Comparison of ENCODE assay signal across 27 mouse cellular contexts in genomic region chr8:84911854-84912253, GRCm38 (mm10). TPM values are rescaled to one million over a fixed set of nuclear protein-coding genes. Genes with fewer than 3 reads are reported as not detected.
DNase-seq lines count a peak whose midpoint lies in the region; ATAC-seq and TF ChIP-seq lines count a peak whose summit lies in the region.
"Had no signal": no experiment of that assay in that cellular context is flagged by ENCODE, and none has a peak within 500 bp of the region (broad histone marks: within the 10 kb centered on the region; RNA-seq: fewer than 3 reads in every experiment).

No protein-coding gene starts in this region.

- TF ChIP-seq POLR2A in ES-Bruce4 (IDR thresholded peaks at IDR 0.05; ENCODE audit: insufficient read depth, low read length): no peak

- intact Hi-C loops in gastrocnemius, adult 2 months (cut with DNase I): no loop called here

- no peak for DNase-seq in gastrocnemius, adult 2 months
- DNase-seq in thymus, postnatal 4 days: no peak
- DNase-seq: cerebellum, adult 18-20 months; gastrocnemius, postnatal 36 days; heart, adult 2 months; heart, postnatal 10 days; kidney, adult 18-20 months; layer of hippocampus, adult 9-11 months; lung, embryonic 14.5 days; lung, postnatal 36 days; right cerebral cortex, postnatal 14 days; thymus, postnatal 14 days had no signal

- no peaks in the 10 kb centered on the region for H3K36me3 ChIP-seq in heart, embryonic 13.5 days
- no peaks in the 10 kb centered on the region for H3K36me3 ChIP-seq in heart, embryonic 11.5 days (ENCODE audit: control insufficient read depth, insufficient read depth, low read length)
- H3K36me3 ChIP-seq in E14TG2a.4 (ENCODE audit: insufficient read depth, low read length) (peaks cover 50% of the 10 kb centered on the region), ES-Bruce4 (ENCODE audit: control insufficient read depth, insufficient read depth, low read length, poor library complexity, severe bottlenecking) (peaks cover 12% of the 10 kb centered on the region)
- H3K36me3 ChIP-seq in limb, embryonic 12.5 days: peaks cover 4% of the 10 kb centered on the region; the same call in 1 of the 2 replicates

- H3K4me1 ChIP-seq in heart, embryonic 13.5 days: peaks cover 18% of the 10 kb centered on the region
- peaks cover 9% of the 10 kb centered on the region for H3K4me1 ChIP-seq in heart, embryonic 11.5 days (ENCODE audit: control insufficient read depth, insufficient read depth, low read length)
- peaks cover 75% of the 10 kb centered on the region for H3K4me1 ChIP-seq in E14TG2a.4 (replicated peaks; ENCODE audit: low read depth, low read length)
- H3K4me1 ChIP-seq in ES-Bruce4 (ENCODE audit: control insufficient read depth, insufficient read depth, low read length): peaks cover 4% of the 10 kb centered on the region
- H3K4me1 ChIP-seq in limb, embryonic 12.5 days (replicated peaks): peaks cover 24% of the 10 kb centered on the region

- no peak overlapping the region for H3K27ac ChIP-seq in heart, embryonic 13.5 days (replicated peaks)
- H3K27ac ChIP-seq in heart, embryonic 11.5 days (ENCODE audit: low read depth, low read length): no peak overlapping the region
- H3K27ac ChIP-seq in ES-Bruce4 (ENCODE audit: insufficient read depth, low read length): no peak overlapping the region
- H3K27ac ChIP-seq in limb, embryonic 12.5 days: no peak overlapping the region
- no peak overlapping the region for H3K27ac ChIP-seq in gastrocnemius, adult 2 months
- H3K27ac ChIP-seq: forebrain, embryonic 12.5 days; heart, adult 2 months; hindbrain, embryonic 12.5 days; limb, embryonic 15.5 days; midbrain, embryonic 13.5 days had no signal

- peaks cover 5% of the 10 kb centered on the region; the same call in 1 of the 2 replicates for H3K9me3 ChIP-seq in heart, embryonic 13.5 days
- H3K9me3 ChIP-seq in heart, embryonic 11.5 days (replicated peaks; ENCODE audit: control insufficient read depth, low read length): no peaks in the 10 kb centered on the region
- no peaks in the 10 kb centered on the region for H3K9me3 ChIP-seq in E14TG2a.4 (ENCODE audit: low read length)
- H3K9me3 ChIP-seq in ES-Bruce4 (replicated peaks; ENCODE audit: control insufficient read depth, insufficient read depth, low read length, poor library complexity, severe bottlenecking): peaks cover 8% of the 10 kb centered on the region; the same call in 1 of the 2 replicates
- H3K9me3 ChIP-seq in limb, embryonic 12.5 days: peaks cover 8% of the 10 kb centered on the region
- H3K9me3 ChIP-seq: forebrain, embryonic 12.5 days; hindbrain, embryonic 12.5 days; limb, embryonic 15.5 days; megakaryocyte, embryonic 14.5 days; midbrain, embryonic 13.5 days had no signal

- 0 out of 2 replicates have a peak overlapping the region, but pooled peaks have one; percentile 94 for H3K4me2 ChIP-seq in heart, embryonic 13.5 days
- H3K4me2 ChIP-seq in heart, embryonic 11.5 days: no peak overlapping the region
- H3K4me2 ChIP-seq in limb, embryonic 12.5 days: 0 out of 2 replicates have a peak overlapping the region, but pooled peaks have one; percentile 91

- no peak overlapping the region for H3K4me3 ChIP-seq in heart, embryonic 13.5 days
- H3K4me3 ChIP-seq in heart, embryonic 11.5 days (ENCODE audit: low read depth, low read length): no peak overlapping the region
- peak overlapping the region; percentile 85 for H3K4me3 ChIP-seq in E14TG2a.4 (replicated peaks; ENCODE audit: low read length)
- peak overlapping the region; percentile 83; the same call in 1 of the 2 replicates for H3K4me3 ChIP-seq in ES-Bruce4 (ENCODE audit: low read depth, low read length)
- peak overlapping the region; percentile 47; the same call in 1 of the 2 replicates for H3K4me3 ChIP-seq in limb, embryonic 12.5 days (replicated peaks)
- H3K4me3 ChIP-seq in gastrocnemius, adult 2 months: no peak overlapping the region
- H3K4me3 ChIP-seq: heart, adult 2 months; megakaryocyte, embryonic 14.5 days; midbrain, embryonic 13.5 days had no signal

- no peak for TF ChIP-seq EP300 in ES-Bruce4 (IDR thresholded peaks at IDR 0.05; ENCODE audit: insufficient read depth, low read depth, low read length)

- TF ChIP-seq CTCF in E14TG2a.4 (conservative IDR thresholded peaks at IDR 0.05; ENCODE audit: low read length) (no peak), ES-Bruce4 (IDR thresholded peaks at IDR 0.05; ENCODE audit: low read depth, low read length) (no peak)
- no peak for TF ChIP-seq CTCF in gastrocnemius, adult 2 months (IDR thresholded peaks at IDR 0.05)

- 79% methylated on average over 9 of the region's 9 CpGs for WGBS in heart, embryonic 13.5 days
- 78% methylated on average over 9 of the region's 9 CpGs for WGBS in heart, embryonic 11.5 days (ENCODE audit: insufficient replicate concordance)
- WGBS in limb, embryonic 12.5 days: 80% methylated on average over 9 of the region's 9 CpGs

- ATAC-seq in heart, embryonic 13.5 days (ENCODE audit: extremely low read depth, insufficient number of reproducible peaks, low FRiP score, low TSS enrichment): no peak
- ATAC-seq in heart, embryonic 11.5 days (replicated peaks; ENCODE audit: insufficient number of reproducible peaks, low FRiP score, low TSS enrichment): no peak
- ATAC-seq in limb, embryonic 12.5 days (ENCODE audit: insufficient number of reproducible peaks, insufficient read depth, low FRiP score, low TSS enrichment, low read depth): no peak
- ATAC-seq: midbrain, embryonic 13.5 days; Patski had no signal

- peaks cover 81% of the 10 kb centered on the region for H3K27me3 ChIP-seq in heart, embryonic 13.5 days (replicated peaks)
- H3K27me3 ChIP-seq in heart, embryonic 11.5 days (ENCODE audit: control insufficient read depth, insufficient read depth, low read length): peaks cover 70% of the 10 kb centered on the region
- H3K27me3 ChIP-seq in E14TG2a.4 (ENCODE audit: insufficient read depth, low read length): peaks cover 23% of the 10 kb centered on the region
- no peaks in the 10 kb centered on the region for H3K27me3 ChIP-seq in ES-Bruce4 (ENCODE audit: control insufficient read depth, insufficient read depth, low read length, poor library complexity, severe bottlenecking)
- H3K27me3 ChIP-seq in limb, embryonic 12.5 days: peaks cover 75% of the 10 kb centered on the region

- H3K9ac ChIP-seq in heart, embryonic 13.5 days: no peak overlapping the region
- no peak overlapping the region for H3K9ac ChIP-seq in heart, embryonic 11.5 days (ENCODE audit: low read depth, low read length)
- peak overlapping the region; percentile 89 for H3K9ac ChIP-seq in ES-Bruce4 (ENCODE audit: low read depth, poor library complexity, severe bottlenecking)
- H3K9ac ChIP-seq in limb, embryonic 12.5 days (replicated peaks): no peak overlapping the region
- H3K9ac ChIP-seq: hindbrain, embryonic 12.5 days; limb, embryonic 15.5 days had no signal

RNA-seq across cellular contexts. Expression of gene Dnase2a, which starts 3.5 kb away (rescaled TPM):
- 5.3 and 5.9 TPM in 2 replicates for polyA plus RNA-seq in heart, embryonic 13.5 days (2015; fragmentation: Nextera tagmentation; extraction: Ambion mirVana)
- 4.3 and 5.4 TPM in 2 replicates for polyA plus RNA-seq in heart, embryonic 11.5 days (2014; fragmentation: Nextera tagmentation; extraction: Ambion mirVana)
- polyA plus RNA-seq in ES-Bruce4 (2011; ENCODE audit: insufficient read depth, insufficient read length, low read depth, missing spikeins): 27.5 and 30.9 TPM in 2 replicates
- 12.8 and 14.0 TPM in 2 replicates for polyA plus RNA-seq in limb, embryonic 12.5 days (2016; fragmentation: Nextera tagmentation; extraction: Ambion mirVana)
- total RNA-seq in gastrocnemius, adult 2 months (2021): 1 to 10 TPM; 4.0 to 8.4 TPM

RNA-seq across cellular contexts. Expression of gene Klf1, which starts 10.1 kb away (rescaled TPM):
- polyA plus RNA-seq in heart, embryonic 13.5 days (2015; fragmentation: Nextera tagmentation; extraction: Ambion mirVana): 4.9 and 15.6 TPM in 2 replicates
- 48.7 and 65.0 TPM in 2 replicates for polyA plus RNA-seq in heart, embryonic 11.5 days (2014; fragmentation: Nextera tagmentation; extraction: Ambion mirVana)
- not detected in 2 replicates for polyA plus RNA-seq in ES-Bruce4 (2011; ENCODE audit: insufficient read depth, insufficient read length, low read depth, missing spikeins)
- 4.3 and 5.1 TPM in 2 replicates for polyA plus RNA-seq in limb, embryonic 12.5 days (2016; fragmentation: Nextera tagmentation; extraction: Ambion mirVana)
- total RNA-seq in gastrocnemius, adult 2 months (2021): not detected
- total RNA-seq: adrenal gland, adult 18-20 months; gastrocnemius, postnatal 36 days; left cerebral cortex, postnatal 25 days had no signal

RNA-seq across cellular contexts. Expression of gene Gcdh, which starts 18.1 kb away (rescaled TPM):
- polyA plus RNA-seq in heart, embryonic 13.5 days (2015; fragmentation: Nextera tagmentation; extraction: Ambion mirVana): 31.0 and 37.5 TPM in 2 replicates
- 36.2 and 40.4 TPM in 2 replicates for polyA plus RNA-seq in heart, embryonic 11.5 days (2014; fragmentation: Nextera tagmentation; extraction: Ambion mirVana)
- polyA plus RNA-seq in ES-Bruce4 (2011; ENCODE audit: insufficient read depth, insufficient read length, low read depth, missing spikeins): 72.5 and 78.5 TPM in 2 replicates
- polyA plus RNA-seq in limb, embryonic 12.5 days (2016; fragmentation: Nextera tagmentation; extraction: Ambion mirVana): 42.8 and 44.9 TPM in 2 replicates
- 10 to 100 TPM; 33.9 to 51.1 TPM for total RNA-seq in gastrocnemius, adult 2 months (2021)

RNA-seq across cellular contexts. Expression of gene Mast1, which starts 25.3 kb away (rescaled TPM):
- 0.11 and 0.19 TPM in 2 replicates for polyA plus RNA-seq in heart, embryonic 13.5 days (2015; fragmentation: Nextera tagmentation; extraction: Ambion mirVana)
- 0.27 TPM in 1 of 2 replicates, not detected in the other for polyA plus RNA-seq in heart, embryonic 11.5 days (2014; fragmentation: Nextera tagmentation; extraction: Ambion mirVana)
- polyA plus RNA-seq in ES-Bruce4 (2011; ENCODE audit: insufficient read depth, insufficient read length, low read depth, missing spikeins): 0.73 and 1.5 TPM in 2 replicates
- 0.33 and 0.60 TPM in 2 replicates for polyA plus RNA-seq in limb, embryonic 12.5 days (2016; fragmentation: Nextera tagmentation; extraction: Ambion mirVana)
- under 1 TPM in 1 of 2 experiments, not detected in 1; 0.17 TPM for total RNA-seq in gastrocnemius, adult 2 months (2021)
- total RNA-seq: gastrocnemius, postnatal 36 days had no signal
- polyA plus RNA-seq: C2C12 had no signal

RNA-seq across cellular contexts. Expression of gene Rtbdn, which starts 34.9 kb away (rescaled TPM):
- polyA plus RNA-seq in heart, embryonic 13.5 days (2015; fragmentation: Nextera tagmentation; extraction: Ambion mirVana): 0.17 and 0.32 TPM in 2 replicates
- polyA plus RNA-seq in heart, embryonic 11.5 days (2014; fragmentation: Nextera tagmentation; extraction: Ambion mirVana): not detected in 2 replicates
- polyA plus RNA-seq in ES-Bruce4 (2011; ENCODE audit: insufficient read depth, insufficient read length, low read depth, missing spikeins): 0.38 TPM in 1 of 2 replicates, not detected in the other
- polyA plus RNA-seq in limb, embryonic 12.5 days (2016; fragmentation: Nextera tagmentation; extraction: Ambion mirVana): 0.34 and 0.58 TPM in 2 replicates
- not detected for total RNA-seq in gastrocnemius, adult 2 months (2021)
- total RNA-seq: gastrocnemius, postnatal 36 days; heart, adult 2 months; heart, postnatal 10 days had no signal
- polyA plus RNA-seq: embryonic facial prominence, embryonic 14.5 days; heart, adult 2 months; lung, embryonic 14.5 days had no signal

Comparison
In these comparisons a context has a peak if more than half of its experiments do, and no peak if none do; other contexts are left out.
1. H3K4me3 ChIP-seq: peak in E14TG2a.4 (single experiment), ES-Bruce4 (single experiment) and limb, embryonic 12.5 days (single experiment); none in heart, embryonic 13.5 days (single experiment), heart, embryonic 11.5 days (single experiment) and gastrocnemius, adult 2 months (single experiment).